Mouse (Mus musculus) hindbrain, embryonic 11.5 days (tissue): Measurements from ENCODE around the gene Aatk. TPM values are rescaled to one million over a fixed set of nuclear protein-coding genes. Genes with fewer than 3 reads are reported as not detected.

Experiments
- ATAC-seq: fragments of 200-750 bp; cut with Nextera tagmentation; 2 replicates; pipeline ENCODE4 v1.8.0; 2017; ENCODE audit warnings: mild to moderate bottlenecking, moderate TSS enrichment, moderate library complexity; ENCODE audit not compliant: low FRiP score
- DNase-seq: peaks from one replicate; pipeline ENCODE4 v3.0.0-alpha.2; 2015; ENCODE audit warnings: low spot score
- H3K27ac ChIP-seq: fragments of 300-500 bp; sonication (generic); 2 replicates; pipeline ENCODE4 v1.5.1; 2014; ENCODE audit warnings: mild to moderate bottlenecking, low read depth, low read length
- H3K27me3 ChIP-seq: fragments of 300-500 bp; sonication (generic); 2 replicates; pipeline ENCODE4 v1.6.1; 2014; ENCODE audit warnings: mild to moderate bottlenecking, low read length, moderate library complexity, mixed read lengths; ENCODE audit not compliant: control insufficient read depth, insufficient read depth
- H3K36me3 ChIP-seq: fragments of 300-500 bp; sonication (generic); 2 replicates; pipeline ENCODE4 v1.6.1; 2014; ENCODE audit warnings: mild to moderate bottlenecking, low read length, moderate library complexity, mixed read lengths; ENCODE audit not compliant: control insufficient read depth, insufficient read depth
- H3K4me1 ChIP-seq: fragments of 300-500 bp; sonication (generic); replicated peaks from 2 replicates; pipeline ENCODE4 v1.6.1; 2014; ENCODE audit warnings: low read length, mixed read lengths; ENCODE audit not compliant: control insufficient read depth, insufficient read depth
- H3K4me2 ChIP-seq: fragments of 300-500 bp; sonication (generic); replicated peaks from 2 replicates; pipeline ENCODE4 v1.6.1; 2014; ENCODE audit warnings: mild to moderate bottlenecking, low read depth, low read length
- H3K4me3 ChIP-seq: fragments of 300-500 bp; sonication (generic); 2 replicates; pipeline ENCODE4 v1.5.1; 2014; ENCODE audit warnings: low read depth, low read length
- H3K9ac ChIP-seq: fragments of 300-500 bp; sonication (generic); 2 replicates; pipeline ENCODE4 v1.6.1; 2014; ENCODE audit warnings: low read depth, low read length
- H3K9me3 ChIP-seq: fragments of 300-500 bp; sonication (generic); 2 replicates; pipeline ENCODE4 v1.6.1; 2016; ENCODE audit warnings: low read length; ENCODE audit not compliant: control insufficient read depth
- WGBS: fragments of 180-500 bp; shearing (Covaris S2); extraction: QIAGEN DNeasy Blood & Tissue Kit; methylation state at CpG from one replicate; pipeline ENCODE4 v1.1.7; 2014; 5-methylcytosine and 5-hydroxymethylcytosine counted together
- polyA plus RNA-seq: library from polyadenylated mRNA; unstranded; fragments of >200 nt; fragmentation: Nextera tagmentation; extraction: Ambion mirVana; gene quantifications from 2 replicates; pipeline ENCODE4 v1.2.1, GENCODE M21; 2014

Gene Aatk
- polyA plus RNA-seq, 1 experiment from 2014 or later, result 1.9 TPM

DNA sequence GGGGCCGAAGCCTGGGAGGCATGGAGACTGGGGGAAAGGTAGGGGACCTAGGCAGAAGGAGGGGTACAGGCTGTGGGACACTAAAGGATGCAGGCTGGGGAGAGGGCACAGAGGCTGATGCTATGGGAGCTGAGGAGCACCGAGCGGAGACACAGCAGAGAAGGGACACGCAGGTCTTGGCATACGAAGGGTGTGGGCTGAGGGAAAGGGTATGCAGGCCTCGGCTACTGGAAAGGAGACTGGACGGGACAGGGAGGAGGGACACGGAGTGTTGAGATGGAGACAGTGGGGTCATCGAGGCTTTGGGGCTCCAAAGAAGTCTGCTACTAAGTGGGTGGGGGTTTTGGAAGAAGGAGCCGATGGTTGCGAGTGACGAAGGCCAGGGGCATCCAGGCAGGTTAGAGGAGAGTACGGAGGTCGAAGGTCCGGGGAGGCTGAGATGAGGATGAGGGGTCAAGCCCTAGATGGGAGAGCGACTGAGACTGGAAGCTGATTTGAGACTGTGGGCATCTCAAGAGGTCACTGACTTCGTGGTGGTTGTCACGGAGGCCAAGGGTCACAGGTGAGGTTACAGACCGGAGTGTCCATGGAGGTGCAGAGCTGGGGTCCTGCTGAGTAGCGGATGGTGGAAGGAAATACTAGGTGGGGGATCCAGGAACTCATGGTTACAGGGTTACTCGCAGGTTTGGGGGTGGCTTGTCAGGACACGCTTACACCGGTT, 724 bp upstream of the Aatk start:
- no peaks in the 10 kb centered on the region for H3K9me3 ChIP-seq
- peak overlapping the region; percentile 98 for H3K4me2 ChIP-seq
- no peak overlapping the region for H3K27ac ChIP-seq
- H3K36me3 ChIP-seq, result no peaks in the 10 kb centered on the region
- DNase-seq (peak; percentile 61), ATAC-seq (0 out of 2 replicates have a peak, but pooled peaks have one; percentile 27)
- H3K4me3 ChIP-seq, result peak overlapping the region; percentile 65
- H3K27me3 ChIP-seq, result peaks cover 26% of the 10 kb centered on the region
- WGBS, result 10% methylated on average over 23 of the region's 23 CpGs
- H3K4me1 ChIP-seq, result peaks cover 15% of the 10 kb centered on the region
- H3K9ac ChIP-seq, result peak overlapping the region; percentile 80

GRCm38 (mm10) chr11:120045839-120046552, 971 bp downstream of the Aatk start:
- Histone ChIP-seq H3K36me3 (no peaks in the 10 kb centered on the region), H3K4me1 (peaks cover 15% of the 10 kb centered on the region), H3K27ac (peak overlapping the region; percentile 62), H3K9me3 (no peaks in the 10 kb centered on the region), H3K4me3 (peak overlapping the region; percentile 65), H3K4me2 (peak overlapping the region; percentile 98), H3K27me3 (peaks cover 26% of the 10 kb centered on the region), H3K9ac (peak overlapping the region; percentile 80)
- DNase-seq (no peak), ATAC-seq (no peak)
- WGBS, result 61% methylated on average over 11 of the region's 11 CpGs

- H3K27ac ChIP-seq, result no peak overlapping the region
- no peaks in the 10 kb centered on the region for H3K36me3 ChIP-seq
- H3K4me3 ChIP-seq, result no peak overlapping the region
- peaks cover 15% of the 10 kb centered on the region for H3K4me1 ChIP-seq
- no peak overlapping the region for H3K4me2 ChIP-seq
- WGBS, result 57% methylated on average over 4 of the region's 4 CpGs
- H3K9me3 ChIP-seq, result no peaks in the 10 kb centered on the region
- H3K9ac ChIP-seq, result no peak overlapping the region
- no peak for ATAC-seq
- DNase-seq, result no peak
- peaks cover 26% of the 10 kb centered on the region for H3K27me3 ChIP-seq
Measured at GRCm38 (mm10) chr11:120045341-120045740, 1.6 kb downstream of the Aatk start.

DNA sequence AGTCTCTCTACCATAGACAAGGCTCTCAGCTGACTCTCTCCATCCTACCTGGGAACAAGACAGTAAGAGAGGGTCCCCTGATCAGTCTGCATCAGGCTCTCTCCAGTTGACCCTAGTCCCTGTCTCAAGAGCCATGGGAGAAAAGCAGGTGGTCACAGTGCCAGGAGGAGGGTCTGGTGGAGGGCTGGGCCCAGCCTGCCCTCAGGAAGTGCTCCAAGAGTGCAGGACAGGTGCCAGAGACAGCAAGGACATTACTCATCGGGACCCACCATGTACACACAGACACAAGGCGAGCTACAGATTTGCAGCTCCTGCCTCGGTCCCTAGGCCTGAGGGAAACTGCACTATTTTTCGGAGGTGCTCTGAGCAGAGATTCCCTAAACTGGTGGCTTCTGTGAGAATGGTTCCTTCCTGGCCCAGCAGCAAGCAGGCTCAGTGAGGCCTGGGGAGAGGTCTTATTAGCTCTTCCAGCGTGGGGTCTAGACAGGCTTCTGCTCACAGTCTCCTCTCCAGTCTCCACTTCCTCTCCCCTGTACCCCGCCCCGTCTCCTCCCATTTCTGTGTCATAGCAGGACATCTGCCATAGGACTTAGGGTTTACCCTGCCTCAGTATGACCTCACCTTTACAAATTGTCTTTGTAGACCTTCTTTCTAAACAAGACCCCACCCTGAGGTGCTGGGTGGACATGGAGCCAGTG, 4.7 kb downstream of the Aatk start:
- no peak overlapping the region for H3K27ac ChIP-seq
- no peak overlapping the region for H3K4me3 ChIP-seq
- H3K9me3 ChIP-seq, result no peaks in the 10 kb centered on the region
- DNase-seq (no peak), ATAC-seq (no peak)
- no peak overlapping the region for H3K4me2 ChIP-seq
- no peaks in the 10 kb centered on the region for H3K36me3 ChIP-seq
- WGBS, result 74% methylated on average over 7 of the region's 7 CpGs
- H3K27me3 ChIP-seq, result peaks cover 8% of the 10 kb centered on the region
- H3K9ac ChIP-seq, result no peak overlapping the region
- H3K4me1 ChIP-seq, result peaks cover 6% of the 10 kb centered on the region

GRCm38 (mm10) chr11:120041191-120042123, 5.5 kb downstream of the Aatk start:
- H3K9ac ChIP-seq, result no peak overlapping the region
- ATAC-seq (no peak), DNase-seq (no peak)
- no peaks in the 10 kb centered on the region for H3K9me3 ChIP-seq
- H3K4me1 ChIP-seq, result peaks cover 4% of the 10 kb centered on the region
- 74% methylated on average over 13 of the region's 13 CpGs for WGBS
- H3K4me3 ChIP-seq, result no peak overlapping the region
- H3K36me3 ChIP-seq, result no peaks in the 10 kb centered on the region
- H3K4me2 ChIP-seq, result no peak overlapping the region
- H3K27ac ChIP-seq, result no peak overlapping the region
- peaks cover 8% of the 10 kb centered on the region for H3K27me3 ChIP-seq

DNA sequence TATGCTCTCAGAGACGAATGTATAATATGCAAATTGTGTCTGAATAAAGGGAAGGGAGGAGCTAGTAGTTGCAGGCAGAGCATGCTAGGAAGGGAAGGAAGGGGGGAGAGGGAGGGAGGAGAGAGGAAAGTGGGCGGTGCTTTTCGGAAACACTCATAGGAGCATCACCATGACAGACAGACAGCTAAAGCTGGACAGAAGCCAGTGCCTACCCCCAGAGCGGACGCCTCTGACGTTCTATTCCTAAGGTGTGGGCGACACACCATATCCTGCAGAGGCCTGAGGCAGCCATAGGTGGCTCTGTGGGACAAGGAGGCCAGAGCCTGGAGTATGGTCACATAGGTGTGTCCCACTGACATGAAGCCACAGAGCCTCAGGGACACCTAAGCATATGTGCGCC, 6.5 kb downstream of the Aatk start:
- WGBS, result 78% methylated on average over 8 of the region's 8 CpGs
- Histone ChIP-seq H3K4me1 (no peaks in the 10 kb centered on the region), H3K27ac (no peak overlapping the region), H3K4me3 (no peak overlapping the region), H3K9me3 (no peaks in the 10 kb centered on the region), H3K4me2 (no peak overlapping the region), H3K36me3 (no peaks in the 10 kb centered on the region), H3K27me3 (no peaks in the 10 kb centered on the region), H3K9ac (no peak overlapping the region)
- ATAC-seq (no peak), DNase-seq (no peak)

- H3K9ac ChIP-seq, result no peak overlapping the region
- 48% methylated on average over 4 of the region's 4 CpGs for WGBS
- no peaks in the 10 kb centered on the region for H3K27me3 ChIP-seq
- H3K27ac ChIP-seq, result no peak overlapping the region; the same call in 1 of the 2 replicates
- DNase-seq (no peak), ATAC-seq (no peak)
- H3K4me2 ChIP-seq, result no peak overlapping the region
- no peaks in the 10 kb centered on the region for H3K9me3 ChIP-seq
- no peaks in the 10 kb centered on the region for H3K4me1 ChIP-seq
- no peaks in the 10 kb centered on the region for H3K36me3 ChIP-seq
- H3K4me3 ChIP-seq, result no peak overlapping the region
Measured at GRCm38 (mm10) chr11:120039581-120039980, 7.4 kb downstream of the Aatk start.

DNA sequence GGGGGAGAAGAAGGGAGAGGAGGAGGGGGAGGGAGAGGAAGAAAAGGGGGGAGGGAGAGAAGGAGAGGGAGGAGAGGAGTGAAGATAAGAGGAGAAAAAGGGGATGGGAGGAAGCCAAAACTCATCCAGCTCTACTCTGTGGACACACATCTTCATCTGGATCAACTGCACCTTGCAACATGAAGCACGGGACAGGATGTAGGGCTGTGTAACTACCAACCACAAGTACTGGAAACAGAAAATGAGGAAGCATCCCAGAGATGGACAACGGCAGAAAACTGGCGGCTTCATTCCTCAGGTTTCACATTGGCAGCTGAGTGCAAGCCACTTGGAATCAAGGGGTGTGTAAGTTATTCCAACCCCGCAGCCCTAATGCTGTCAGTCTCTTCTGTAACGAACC, 12.2 kb downstream of the Aatk start:
- ATAC-seq (no peak), DNase-seq (no peak)
- 83% methylated on average over 5 of the region's 5 CpGs for WGBS
- Histone ChIP-seq H3K4me1 (0 out of 2 replicates have a peak, but pooled peaks cover under 1% of the 10 kb centered on the region), H3K4me3 (no peak overlapping the region), H3K27me3 (no peaks in the 10 kb centered on the region), H3K36me3 (no peaks in the 10 kb centered on the region), H3K9me3 (no peaks in the 10 kb centered on the region), H3K9ac (no peak overlapping the region), H3K4me2 (no peak overlapping the region), H3K27ac (no peak overlapping the region)
